Mouse (Mus musculus) midbrain, embryonic 15.5 days (tissue): ENCODE measurements at regions not wholly inside any gene's neighbourhood (a gene's known extent, or its start where the extent isn't known, plus 50 kb on each side); places are given as distances from the start of the nearest gene placed in this dataset.

Experiments
- ATAC-seq: fragments of 200-750 bp; cut with Nextera tagmentation; replicated peaks from 2 replicates; pipeline ENCODE4 v1.8.0; 2017; ENCODE audit warnings: moderate TSS enrichment
- H3K27ac ChIP-seq: fragments of 300-500 bp; sonication (generic); 2 replicates; pipeline ENCODE4 v1.5.1; 2015; ENCODE audit warnings: mild to moderate bottlenecking, inconsistent platforms
- H3K27me3 ChIP-seq: fragments of 300-500 bp; sonication (generic); replicated peaks from 2 replicates; pipeline ENCODE4 v1.6.1; 2015; ENCODE audit warnings: inconsistent platforms
- H3K36me3 ChIP-seq: fragments of 300-500 bp; sonication (generic); replicated peaks from 2 replicates; pipeline ENCODE4 v1.6.1; 2015; ENCODE audit warnings: inconsistent platforms
- H3K4me1 ChIP-seq: fragments of 300-500 bp; sonication (generic); 2 replicates; pipeline ENCODE4 v1.6.1; 2015; ENCODE audit warnings: inconsistent platforms
- H3K4me2 ChIP-seq: fragments of 300-500 bp; sonication (generic); 2 replicates; pipeline ENCODE4 v1.6.1; 2015; ENCODE audit warnings: inconsistent platforms, mild to moderate bottlenecking, moderate library complexity
- H3K4me3 ChIP-seq: fragments of 300-500 bp; sonication (generic); 2 replicates; pipeline ENCODE4 v1.5.1; 2015; ENCODE audit warnings: mild to moderate bottlenecking, inconsistent platforms
- H3K9ac ChIP-seq: fragments of 300-500 bp; sonication (generic); 2 replicates; pipeline ENCODE4 v1.6.1; 2015; ENCODE audit warnings: mild to moderate bottlenecking, inconsistent platforms
- H3K9me3 ChIP-seq: fragments of 300-500 bp; sonication (generic); 2 replicates; pipeline ENCODE4 v1.6.1; 2016; ENCODE audit warnings: inconsistent platforms
- WGBS: fragments of 180-500 bp; shearing (Covaris S2); methylation state at CpG from one replicate; pipeline ENCODE4 v1.1.7; 2015; ENCODE audit warnings: mixed read lengths; 5-methylcytosine and 5-hydroxymethylcytosine counted together

- Histone ChIP-seq H3K36me3 (no peaks in the 10 kb centered on the region), H3K27me3 (no peaks in the 10 kb centered on the region), H3K27ac (no peak overlapping the region), H3K9ac (no peak overlapping the region), H3K9me3 (no peaks in the 10 kb centered on the region), H3K4me1 (no peaks in the 10 kb centered on the region), H3K4me2 (no peak overlapping the region), H3K4me3 (no peak overlapping the region)
- no peak for ATAC-seq
- WGBS = 87% methylated on average over 1 of the region's 1 CpGs
Measured at GRCm38 (mm10) chr8:76038526-76038925, 590.0 kb downstream of the Iqcm start.

- H3K4me1 ChIP-seq = no peaks in the 10 kb centered on the region
- no peaks in the 10 kb centered on the region for H3K27me3 ChIP-seq
- H3K27ac ChIP-seq = no peak overlapping the region
- no peak overlapping the region for H3K4me2 ChIP-seq
- no peaks in the 10 kb centered on the region for H3K9me3 ChIP-seq
- no peak overlapping the region for H3K4me3 ChIP-seq
- ATAC-seq = no peak
- H3K9ac ChIP-seq = no peak overlapping the region
- WGBS = 45% methylated on average over 4 of the region's 4 CpGs
- H3K36me3 ChIP-seq = no peaks in the 10 kb centered on the region
Measured at GRCm38 (mm10) chr8:76052003-76052402, 603.5 kb downstream of the Iqcm start.

- no peak for ATAC-seq
- Histone ChIP-seq H3K9ac (no peak overlapping the region), H3K4me2 (no peak overlapping the region), H3K4me3 (no peak overlapping the region), H3K36me3 (no peaks in the 10 kb centered on the region), H3K4me1 (no peaks in the 10 kb centered on the region), H3K9me3 (no peaks in the 10 kb centered on the region), H3K27me3 (no peaks in the 10 kb centered on the region), H3K27ac (no peak overlapping the region)
- WGBS = 5% methylated on average over 2 of the region's 2 CpGs
Measured at GRCm38 (mm10) chr8:76067721-76068120, 619.2 kb downstream of the Iqcm start.

GRCm38 (mm10) chr8:76072671-76073351, 624.3 kb downstream of the Iqcm start:
- Histone ChIP-seq H3K9ac (no peak overlapping the region), H3K27me3 (no peaks in the 10 kb centered on the region), H3K36me3 (no peaks in the 10 kb centered on the region), H3K9me3 (no peaks in the 10 kb centered on the region), H3K4me1 (no peaks in the 10 kb centered on the region), H3K4me3 (no peak overlapping the region), H3K4me2 (no peak overlapping the region), H3K27ac (no peak overlapping the region)
- 28% methylated on average over 3 of the region's 3 CpGs for WGBS
- ATAC-seq = no peak

- no peak for ATAC-seq
- Histone ChIP-seq H3K9ac (no peak overlapping the region), H3K4me3 (no peak overlapping the region), H3K27me3 (no peaks in the 10 kb centered on the region), H3K36me3 (no peaks in the 10 kb centered on the region), H3K27ac (no peak overlapping the region), H3K4me2 (no peak overlapping the region), H3K4me1 (no peaks in the 10 kb centered on the region), H3K9me3 (no peaks in the 10 kb centered on the region)
- WGBS = 93% methylated on average over 4 of the region's 4 CpGs
Measured at GRCm38 (mm10) chr8:76120587-76121145, 672.2 kb downstream of the Iqcm start.

- Histone ChIP-seq H3K4me2 (no peak overlapping the region), H3K4me1 (no peaks in the 10 kb centered on the region), H3K4me3 (no peak overlapping the region), H3K27me3 (no peaks in the 10 kb centered on the region), H3K27ac (no peak overlapping the region), H3K9ac (no peak overlapping the region), H3K9me3 (no peaks in the 10 kb centered on the region), H3K36me3 (no peaks in the 10 kb centered on the region)
- ATAC-seq = no peak
- 81% methylated on average over 2 of the region's 2 CpGs for WGBS
Measured at GRCm38 (mm10) chr8:76127486-76127885, 679.0 kb downstream of the Iqcm start.

GRCm38 (mm10) chr8:76137219-76137618, 688.7 kb downstream of the Iqcm start:
- ATAC-seq = no peak
- Histone ChIP-seq H3K9me3 (no peaks in the 10 kb centered on the region), H3K4me2 (no peak overlapping the region), H3K4me3 (no peak overlapping the region), H3K4me1 (no peaks in the 10 kb centered on the region), H3K27me3 (no peaks in the 10 kb centered on the region), H3K36me3 (no peaks in the 10 kb centered on the region), H3K27ac (no peak overlapping the region), H3K9ac (no peak overlapping the region)
- 74% methylated on average over 4 of the region's 4 CpGs for WGBS

- H3K36me3 ChIP-seq = no peaks in the 10 kb centered on the region
- no peak overlapping the region for H3K9ac ChIP-seq
- ATAC-seq = no peak
- H3K4me2 ChIP-seq = no peak overlapping the region
- no peak overlapping the region for H3K4me3 ChIP-seq
- no peaks in the 10 kb centered on the region for H3K4me1 ChIP-seq
- no peaks in the 10 kb centered on the region for H3K27me3 ChIP-seq
- WGBS = 75% methylated on average over 4 of the region's 4 CpGs
- no peaks in the 10 kb centered on the region for H3K9me3 ChIP-seq
- H3K27ac ChIP-seq = no peak overlapping the region
Measured at GRCm38 (mm10) chr8:76148681-76149080, 700.2 kb downstream of the Iqcm start.

GRCm38 (mm10) chr8:76182520-76182919, 716.7 kb upstream of the Nr3c2 start:
- no peak for ATAC-seq
- WGBS = 85% methylated on average over 3 of the region's 3 CpGs
- no peak overlapping the region for H3K27ac ChIP-seq
- H3K4me2 ChIP-seq = no peak overlapping the region
- H3K4me3 ChIP-seq = no peak overlapping the region
- H3K27me3 ChIP-seq = no peaks in the 10 kb centered on the region
- no peaks in the 10 kb centered on the region for H3K9me3 ChIP-seq
- H3K36me3 ChIP-seq = no peaks in the 10 kb centered on the region
- H3K9ac ChIP-seq = no peak overlapping the region
- no peaks in the 10 kb centered on the region for H3K4me1 ChIP-seq

GRCm38 (mm10) chr8:76183836-76184235, 715.4 kb upstream of the Nr3c2 start:
- Histone ChIP-seq H3K27ac (no peak overlapping the region), H3K4me3 (no peak overlapping the region), H3K9ac (no peak overlapping the region), H3K9me3 (no peaks in the 10 kb centered on the region), H3K36me3 (no peaks in the 10 kb centered on the region), H3K27me3 (no peaks in the 10 kb centered on the region), H3K4me2 (no peak overlapping the region), H3K4me1 (no peaks in the 10 kb centered on the region)
- ATAC-seq = no peak

GRCm38 (mm10) chr8:76187293-76187692, 711.9 kb upstream of the Nr3c2 start:
- Histone ChIP-seq H3K36me3 (no peaks in the 10 kb centered on the region), H3K27me3 (no peaks in the 10 kb centered on the region), H3K4me2 (no peak overlapping the region), H3K4me1 (no peaks in the 10 kb centered on the region), H3K9me3 (no peaks in the 10 kb centered on the region), H3K9ac (no peak overlapping the region), H3K4me3 (no peak overlapping the region), H3K27ac (no peak overlapping the region)
- 85% methylated on average over 5 of the region's 5 CpGs for WGBS
- ATAC-seq = no peak

- 89% methylated on average over 4 of the region's 4 CpGs for WGBS
- Histone ChIP-seq H3K27ac (no peak overlapping the region), H3K4me1 (no peaks in the 10 kb centered on the region), H3K4me2 (no peak overlapping the region), H3K9me3 (no peaks in the 10 kb centered on the region), H3K36me3 (no peaks in the 10 kb centered on the region), H3K9ac (no peak overlapping the region), H3K4me3 (no peak overlapping the region), H3K27me3 (no peaks in the 10 kb centered on the region)
- no peak for ATAC-seq
Measured at GRCm38 (mm10) chr8:76211891-76212290, 687.4 kb upstream of the Nr3c2 start.

- Histone ChIP-seq H3K9ac (no peak overlapping the region), H3K4me3 (no peak overlapping the region), H3K4me2 (no peak overlapping the region), H3K4me1 (no peaks in the 10 kb centered on the region), H3K27me3 (no peaks in the 10 kb centered on the region), H3K9me3 (no peaks in the 10 kb centered on the region), H3K27ac (no peak overlapping the region), H3K36me3 (no peaks in the 10 kb centered on the region)
- 84% methylated on average over 4 of the region's 4 CpGs for WGBS
- no peak for ATAC-seq
Measured at GRCm38 (mm10) chr8:76217819-76218580, 681.2 kb upstream of the Nr3c2 start.
